Mouse (Mus musculus): ENCODE data around the gene Shank2. TPM values are rescaled to one million over a fixed set of nuclear protein-coding genes. Genes with fewer than 3 reads are reported as not detected.

The Shank2 gene
- polyA plus RNA-seq, 1 experiment from 2014 or later: 5.8 TPM

DNA sequence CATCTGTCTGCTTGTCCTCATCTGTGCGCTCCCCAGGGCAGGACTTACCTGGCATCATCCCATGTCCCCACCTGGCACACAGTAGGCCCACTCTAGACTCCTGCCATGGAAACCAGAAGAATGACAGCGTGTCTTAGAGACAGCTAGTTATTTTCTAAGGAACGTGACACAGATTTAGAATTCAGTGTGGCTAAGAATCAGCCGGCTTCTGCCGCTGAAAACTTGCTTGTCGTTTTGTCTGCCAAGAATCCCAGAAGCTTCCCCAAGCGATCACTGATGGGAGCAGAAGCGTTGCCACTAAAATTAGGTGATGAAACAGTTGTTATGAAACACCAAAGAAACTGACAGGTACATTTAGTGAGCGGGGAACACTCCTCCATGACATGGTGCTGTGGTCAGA, 208.8 kb downstream of the Shank2 start:
- no peak overlapping the region for H3K4me3 ChIP-seq (replicated peaks)
- no peaks in the 10 kb centered on the region for H3K27me3 ChIP-seq
- H3K4me2 ChIP-seq (replicated peaks): no peak overlapping the region
- no peaks in the 10 kb centered on the region for H3K36me3 ChIP-seq
- no peak for ATAC-seq
- 88% methylated on average over 9 of the region's 9 CpGs for WGBS
- H3K4me1 ChIP-seq (replicated peaks): peaks cover 4% of the 10 kb centered on the region; the same call in 1 of the 2 replicates
- H3K9ac ChIP-seq (replicated peaks): no peak overlapping the region
- H3K27ac ChIP-seq: no peak overlapping the region
- H3K9me3 ChIP-seq: no peaks in the 10 kb centered on the region

DNA sequence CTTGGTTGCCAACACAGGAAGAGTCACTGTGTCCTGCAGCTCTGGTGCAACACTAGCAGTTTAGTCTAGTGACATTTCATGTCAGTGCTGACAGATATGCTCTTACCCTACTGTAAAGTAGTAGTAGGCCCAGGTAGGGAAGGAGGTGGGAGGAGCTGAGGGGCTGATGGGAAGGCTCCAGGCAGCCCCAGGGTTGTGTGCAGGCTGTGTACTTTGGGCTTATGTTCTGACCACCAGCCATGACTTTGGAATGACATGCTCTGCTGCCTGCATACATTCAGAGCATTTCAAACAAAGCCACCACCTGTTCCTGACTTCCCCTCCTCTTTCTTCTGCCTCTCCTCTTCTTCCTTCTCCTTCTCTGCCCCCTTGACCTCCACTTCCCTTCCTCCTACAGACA, 211.0 kb downstream of the Shank2 start:
- no peaks in the 10 kb centered on the region for H3K27me3 ChIP-seq
- H3K9ac ChIP-seq (replicated peaks): no peak overlapping the region
- H3K27ac ChIP-seq: no peak overlapping the region
- peaks cover 4% of the 10 kb centered on the region; the same call in 1 of the 2 replicates for H3K4me1 ChIP-seq (replicated peaks)
- H3K4me3 ChIP-seq (replicated peaks): no peak overlapping the region
- no peaks in the 10 kb centered on the region for H3K36me3 ChIP-seq
- H3K4me2 ChIP-seq (replicated peaks): no peak overlapping the region
- H3K9me3 ChIP-seq: no peaks in the 10 kb centered on the region
- ATAC-seq: no peak

DNA sequence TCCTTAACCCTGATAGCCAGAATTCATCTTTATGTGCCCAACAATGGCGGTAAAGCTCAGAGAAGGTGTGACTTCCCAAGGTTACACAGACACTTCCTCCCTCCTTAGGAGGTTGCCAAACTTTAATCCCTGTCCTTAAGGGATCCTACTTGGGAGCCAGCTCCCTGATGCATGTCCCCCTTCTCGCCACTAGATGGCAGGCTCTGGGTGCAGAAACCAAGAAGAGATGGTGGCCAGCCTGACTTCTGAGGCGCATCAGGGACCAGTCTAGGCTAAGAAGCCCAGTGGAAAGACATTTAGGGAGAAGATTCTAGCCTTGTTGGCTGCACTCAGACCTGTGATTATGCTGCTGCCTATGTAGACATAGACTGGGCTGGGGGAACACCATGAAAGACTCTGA, 215.5 kb downstream of the Shank2 start:
- ATAC-seq: peak; percentile 70
- no peaks in the 10 kb centered on the region for H3K9me3 ChIP-seq

DNA sequence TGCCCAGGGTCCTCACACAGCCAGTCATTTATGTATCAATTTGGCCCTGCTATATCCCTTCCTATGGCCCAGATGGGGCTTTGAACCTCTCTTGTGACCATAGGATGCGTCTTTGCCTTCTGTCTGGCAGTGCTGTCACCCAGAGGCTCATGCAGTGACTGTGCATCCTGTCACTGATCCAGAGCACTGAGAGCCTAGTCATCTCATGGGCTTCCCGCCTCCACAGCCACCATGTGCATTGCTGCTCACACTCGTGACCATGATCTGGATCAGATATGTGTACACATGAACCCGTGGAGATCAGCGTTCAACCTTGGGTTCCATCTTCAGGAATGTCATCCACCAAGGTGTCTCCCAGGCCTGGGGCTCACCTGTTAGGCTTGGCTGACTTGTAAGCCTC, 227.0 kb downstream of the Shank2 start:
- no peak for ATAC-seq
- WGBS: 91% methylated on average over 5 of the region's 5 CpGs
- Histone ChIP-seq H3K27me3 (peaks cover 3% of the 10 kb centered on the region; the same call in 1 of the 2 replicates), H3K36me3 (no peaks in the 10 kb centered on the region), H3K9ac (replicated peaks) (no peak overlapping the region), H3K27ac (no peak overlapping the region), H3K4me3 (replicated peaks) (no peak overlapping the region), H3K4me1 (replicated peaks) (peaks cover 32% of the 10 kb centered on the region), H3K9me3 (no peaks in the 10 kb centered on the region), H3K4me2 (replicated peaks) (no peak overlapping the region)

More for the DNA sequence above, 215.5 kb downstream of the Shank2 start:
- no peaks in the 10 kb centered on the region for H3K4me1 ChIP-seq (replicated peaks)
- H3K4me2 ChIP-seq (replicated peaks): no peak overlapping the region
- WGBS: 4% methylated on average over 3 of the region's 3 CpGs
- H3K36me3 ChIP-seq: no peaks in the 10 kb centered on the region
- H3K9ac ChIP-seq (replicated peaks): no peak overlapping the region
- no peak overlapping the region for H3K27ac ChIP-seq
- no peak overlapping the region for H3K4me3 ChIP-seq (replicated peaks)
- H3K27me3 ChIP-seq: no peaks in the 10 kb centered on the region

DNA sequence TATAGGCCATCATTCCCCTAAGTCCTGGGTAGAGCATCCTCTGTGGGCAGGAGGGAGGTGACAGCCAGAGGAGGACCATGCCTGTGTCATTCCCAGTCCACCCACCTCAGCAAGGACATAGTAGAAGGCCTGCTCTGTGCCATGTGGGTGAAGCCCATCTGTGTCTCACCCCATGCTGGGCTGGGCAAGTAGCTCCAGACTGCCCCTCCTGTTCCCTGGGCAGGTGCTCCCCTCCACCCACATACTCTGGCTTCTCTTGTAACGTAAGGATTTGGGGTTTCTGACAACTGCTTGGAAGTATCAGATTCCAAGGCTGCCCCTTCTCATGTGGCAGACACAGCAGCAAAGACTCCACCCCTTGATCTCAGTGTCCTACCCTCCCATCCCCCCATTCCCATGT, 227.7 kb downstream of the Shank2 start:
- ATAC-seq: no peak
- Histone ChIP-seq H3K27me3 (peaks cover 3% of the 10 kb centered on the region; the same call in 1 of the 2 replicates), H3K4me3 (replicated peaks) (no peak overlapping the region), H3K27ac (no peak overlapping the region), H3K4me1 (replicated peaks) (peaks cover 32% of the 10 kb centered on the region), H3K9me3 (no peaks in the 10 kb centered on the region), H3K4me2 (replicated peaks) (no peak overlapping the region), H3K36me3 (no peaks in the 10 kb centered on the region), H3K9ac (replicated peaks) (no peak overlapping the region)
- 55% methylated on average over 1 of the region's 1 CpGs for WGBS

DNA sequence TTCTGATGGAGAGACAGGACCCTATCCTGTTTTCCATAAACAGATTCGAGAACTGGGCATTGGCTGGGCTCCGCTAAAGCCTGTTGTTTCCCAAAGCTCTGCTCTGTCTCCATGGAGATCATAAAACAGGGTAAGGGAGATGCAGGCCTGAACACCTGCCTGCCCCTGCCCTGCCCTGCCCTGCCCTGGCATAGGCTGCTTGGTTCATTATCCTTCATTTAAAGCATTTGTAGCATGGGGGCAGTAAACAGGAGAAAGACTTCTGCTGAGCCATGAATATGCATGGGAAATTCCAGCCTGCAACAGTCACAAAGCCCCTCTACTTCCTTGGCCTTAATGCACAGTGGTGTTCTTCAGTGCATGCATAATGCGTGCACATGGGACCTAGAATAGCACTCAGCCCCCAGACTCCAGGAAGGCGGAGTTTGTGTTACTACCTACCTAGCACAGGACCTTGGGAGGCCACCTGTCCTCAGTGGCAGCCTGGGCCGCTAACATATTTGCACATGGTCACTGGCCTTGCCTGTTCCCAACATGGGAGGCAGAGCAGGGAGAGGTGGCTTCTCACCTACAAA, 230.5 kb downstream of the Shank2 start:
- Histone ChIP-seq H3K9ac (replicated peaks) (no peak overlapping the region), H3K4me2 (replicated peaks) (no peak overlapping the region; the same call in 1 of the 2 replicates), H3K9me3 (no peaks in the 10 kb centered on the region), H3K4me3 (replicated peaks) (no peak overlapping the region), H3K27ac (peak overlapping the region; percentile 36), H3K27me3 (peaks cover 3% of the 10 kb centered on the region; the same call in 1 of the 2 replicates), H3K4me1 (replicated peaks) (peaks cover 36% of the 10 kb centered on the region), H3K36me3 (no peaks in the 10 kb centered on the region)
- peak; percentile 57 for ATAC-seq
- WGBS: 29% methylated on average over 5 of the region's 5 CpGs

DNA sequence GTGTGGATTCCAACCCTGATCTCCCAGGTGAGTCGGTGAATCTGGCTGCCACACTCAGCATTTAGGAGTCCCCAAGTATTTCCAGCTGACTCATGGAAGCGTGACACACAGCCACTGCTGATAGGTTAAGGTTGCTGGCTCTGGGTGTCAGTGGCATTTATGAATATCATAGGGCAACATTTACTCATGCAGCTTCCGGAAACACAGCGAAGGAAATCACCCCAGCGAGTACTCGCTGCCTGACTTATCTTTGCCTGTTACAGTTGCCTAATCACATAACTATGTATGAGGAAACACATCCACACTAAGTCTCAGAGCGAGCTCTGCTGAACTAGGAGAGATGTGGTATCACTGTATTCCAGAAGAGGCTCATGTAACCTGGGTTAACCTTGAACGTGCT, 231.8 kb downstream of the Shank2 start:
- H3K4me2 ChIP-seq (replicated peaks): no peak overlapping the region
- H3K27ac ChIP-seq: no peak overlapping the region
- WGBS: 85% methylated on average over 8 of the region's 8 CpGs
- no peaks in the 10 kb centered on the region for H3K36me3 ChIP-seq
- H3K27me3 ChIP-seq: peaks cover 3% of the 10 kb centered on the region; the same call in 1 of the 2 replicates
- no peak overlapping the region for H3K4me3 ChIP-seq (replicated peaks)
- peaks cover 46% of the 10 kb centered on the region for H3K4me1 ChIP-seq (replicated peaks)
- ATAC-seq: no peak
- no peak overlapping the region for H3K9ac ChIP-seq (replicated peaks)
- H3K9me3 ChIP-seq: no peaks in the 10 kb centered on the region

DNA sequence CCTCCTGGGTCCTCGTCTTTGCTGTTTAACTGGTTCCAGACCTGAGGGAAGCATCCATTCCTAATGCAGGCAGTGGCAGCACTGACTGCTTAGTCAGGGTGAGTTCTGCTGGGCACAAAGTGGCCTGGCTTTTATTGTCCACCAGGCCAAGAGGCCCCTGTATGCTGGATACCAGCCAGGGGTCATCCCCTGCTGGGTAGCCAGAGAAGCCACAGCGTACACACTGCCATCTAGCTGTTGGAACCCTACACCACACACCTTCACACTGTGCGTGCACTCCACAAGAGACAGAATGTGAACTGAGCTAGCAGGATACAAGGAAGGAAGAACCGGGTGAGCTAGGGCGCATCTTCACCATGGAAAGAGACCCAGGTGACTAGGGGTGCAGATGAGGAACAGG, 233.1 kb downstream of the Shank2 start:
- Histone ChIP-seq H3K4me3 (replicated peaks) (no peak overlapping the region), H3K36me3 (no peaks in the 10 kb centered on the region), H3K27ac (no peak overlapping the region), H3K9me3 (no peaks in the 10 kb centered on the region), H3K9ac (replicated peaks) (no peak overlapping the region), H3K4me2 (replicated peaks) (no peak overlapping the region), H3K27me3 (peaks cover 3% of the 10 kb centered on the region; the same call in 1 of the 2 replicates), H3K4me1 (replicated peaks) (peaks cover 54% of the 10 kb centered on the region)
- WGBS: 60% methylated on average over 5 of the region's 5 CpGs
- ATAC-seq: no peak

DNA sequence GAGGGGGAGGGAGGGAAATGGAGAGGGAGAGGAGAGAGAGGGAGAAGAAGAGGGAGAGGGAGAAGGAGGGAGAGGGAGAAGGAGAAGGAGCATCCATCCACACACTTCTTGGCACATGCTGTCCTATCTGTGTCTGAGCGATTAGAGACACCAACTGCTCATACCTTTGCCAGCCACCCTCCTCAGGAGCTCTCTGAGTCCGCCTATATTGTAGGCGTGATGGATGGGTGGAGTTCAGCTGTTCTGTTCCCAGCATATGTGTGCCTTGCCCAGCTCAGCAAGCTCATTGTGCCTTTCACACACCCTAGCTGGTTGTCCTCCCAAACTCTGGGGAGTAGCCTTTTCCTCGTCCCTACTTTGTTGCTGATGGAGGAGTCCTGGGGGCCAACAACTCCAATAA, 233.8 kb downstream of the Shank2 start:
- Histone ChIP-seq H3K27me3 (peaks cover 3% of the 10 kb centered on the region; the same call in 1 of the 2 replicates), H3K4me3 (replicated peaks) (no peak overlapping the region), H3K36me3 (no peaks in the 10 kb centered on the region), H3K27ac (no peak overlapping the region), H3K4me2 (replicated peaks) (no peak overlapping the region), H3K9me3 (no peaks in the 10 kb centered on the region), H3K9ac (replicated peaks) (no peak overlapping the region), H3K4me1 (replicated peaks) (peaks cover 61% of the 10 kb centered on the region)
- ATAC-seq: no peak
- 86% methylated on average over 4 of the region's 4 CpGs for WGBS

DNA sequence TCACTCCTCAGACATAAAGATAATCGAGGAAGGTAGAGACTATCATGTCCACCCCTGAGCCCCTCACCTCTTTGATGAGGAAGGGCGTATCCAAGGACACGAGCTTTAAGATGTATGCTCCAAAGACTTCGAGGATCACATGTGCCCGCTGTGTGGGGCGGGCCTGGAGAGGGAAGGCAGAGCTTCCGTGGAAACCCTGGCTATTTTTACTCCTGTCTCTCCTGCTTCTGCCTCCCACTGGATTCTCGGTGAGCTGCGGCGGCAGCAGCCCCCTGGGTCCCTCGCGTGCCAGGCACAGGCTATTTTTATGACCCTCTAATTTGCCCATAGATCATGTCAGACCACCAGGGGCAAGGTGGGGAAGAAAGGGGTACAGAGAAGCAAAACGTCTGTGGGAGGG, 235.1 kb downstream of the Shank2 start:
- Histone ChIP-seq H3K4me2 (replicated peaks) (no peak overlapping the region), H3K27me3 (no peaks in the 10 kb centered on the region), H3K9me3 (no peaks in the 10 kb centered on the region), H3K4me1 (replicated peaks) (peaks cover 56% of the 10 kb centered on the region), H3K4me3 (replicated peaks) (no peak overlapping the region), H3K9ac (replicated peaks) (no peak overlapping the region), H3K36me3 (no peaks in the 10 kb centered on the region), H3K27ac (no peak overlapping the region)
- WGBS: 79% methylated on average over 13 of the region's 13 CpGs
- ATAC-seq: no peak

DNA sequence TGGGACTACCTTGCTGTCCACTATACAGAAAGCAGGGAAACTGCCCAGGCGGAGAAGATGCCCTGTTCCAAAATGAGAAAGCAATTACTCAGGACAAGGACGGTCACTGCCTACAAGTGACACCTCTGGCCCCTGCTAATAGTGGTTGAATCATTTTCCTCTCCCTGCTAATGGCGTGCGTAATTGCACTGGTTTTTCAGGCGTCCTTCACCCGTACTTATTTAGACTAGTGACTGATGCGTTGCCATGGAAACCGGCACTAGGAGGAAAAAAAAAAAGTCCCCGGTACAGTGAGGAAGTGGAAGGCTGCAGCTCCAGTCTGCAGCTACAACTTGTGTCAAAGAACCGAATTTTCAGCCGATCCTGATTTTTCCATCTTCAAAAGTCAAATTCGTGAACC, 236.7 kb downstream of the Shank2 start:
- Histone ChIP-seq H3K9ac (replicated peaks) (peak overlapping the region; percentile 48; the same call in 1 of the 2 replicates), H3K27me3 (no peaks in the 10 kb centered on the region), H3K4me1 (replicated peaks) (peaks cover 48% of the 10 kb centered on the region), H3K27ac (peak overlapping the region; percentile 70), H3K36me3 (no peaks in the 10 kb centered on the region), H3K4me3 (replicated peaks) (peak overlapping the region; percentile 31), H3K4me2 (replicated peaks) (peak overlapping the region; percentile 48), H3K9me3 (no peaks in the 10 kb centered on the region)
- peak; percentile 65 for ATAC-seq
- WGBS: 27% methylated on average over 12 of the region's 12 CpGs

DNA sequence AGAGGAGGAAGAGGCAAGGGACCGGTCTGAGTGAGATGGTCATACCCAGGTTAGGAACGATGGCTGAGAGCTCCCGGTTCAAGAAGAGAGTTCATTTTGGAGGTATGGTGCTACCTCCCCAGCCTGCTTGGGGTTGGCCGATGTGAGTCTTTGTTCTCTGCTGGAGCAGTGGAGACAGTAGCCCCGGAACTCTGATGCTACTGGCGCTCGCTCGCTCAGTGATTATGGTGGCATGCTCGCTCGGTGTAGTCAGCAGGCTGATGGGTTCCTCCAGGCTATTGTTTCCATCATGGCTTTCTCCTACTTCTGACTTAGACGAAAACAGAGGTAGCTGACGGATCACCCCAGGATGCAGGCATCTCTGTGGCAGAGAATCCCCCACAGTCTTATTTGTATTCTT, 237.3 kb downstream of the Shank2 start:
- Histone ChIP-seq H3K27ac (peak overlapping the region; percentile 74), H3K4me2 (replicated peaks) (peak overlapping the region; percentile 48), H3K36me3 (no peaks in the 10 kb centered on the region), H3K9ac (replicated peaks) (peak overlapping the region; percentile 48), H3K4me3 (replicated peaks) (peak overlapping the region; percentile 31), H3K27me3 (no peaks in the 10 kb centered on the region), H3K9me3 (no peaks in the 10 kb centered on the region), H3K4me1 (replicated peaks) (peaks cover 48% of the 10 kb centered on the region)
- peak; percentile 19; the same call in 1 of the 2 replicates for ATAC-seq
- WGBS: 47% methylated on average over 12 of the region's 12 CpGs

Measured in midbrain, embryonic 13.5 days (tissue).